Mouse (Mus musculus): ENCODE measurements around the gene Pwp2. TPM values are rescaled to one million over a fixed set of nuclear protein-coding genes. Genes with fewer than 3 reads are reported as not detected.

The Pwp2 gene
- polyA plus RNA-seq, 2 experiments from 2014 or later = 13.4 to 29.5 TPM

DNA sequence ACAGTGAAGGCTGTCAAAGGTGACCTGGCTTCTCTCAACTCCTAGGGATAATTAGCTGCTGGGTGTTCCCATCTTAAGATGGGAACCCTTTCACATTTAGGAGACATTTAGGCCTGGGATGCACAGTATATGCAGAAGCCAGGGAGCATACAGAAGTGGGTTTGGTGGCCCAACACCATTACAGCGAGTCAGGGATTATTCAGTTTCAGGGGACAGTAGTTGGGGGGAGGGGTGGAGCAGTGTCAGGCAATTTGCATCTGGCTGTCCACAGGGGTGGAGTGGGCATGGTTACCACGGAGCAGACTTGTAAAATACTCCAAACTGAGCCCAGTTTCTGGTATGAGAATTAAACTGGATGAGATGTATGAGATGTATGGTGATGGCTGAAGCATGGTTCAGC, 14.5 kb downstream of the Pwp2 start:
- no peak for ATAC-seq

DNA sequence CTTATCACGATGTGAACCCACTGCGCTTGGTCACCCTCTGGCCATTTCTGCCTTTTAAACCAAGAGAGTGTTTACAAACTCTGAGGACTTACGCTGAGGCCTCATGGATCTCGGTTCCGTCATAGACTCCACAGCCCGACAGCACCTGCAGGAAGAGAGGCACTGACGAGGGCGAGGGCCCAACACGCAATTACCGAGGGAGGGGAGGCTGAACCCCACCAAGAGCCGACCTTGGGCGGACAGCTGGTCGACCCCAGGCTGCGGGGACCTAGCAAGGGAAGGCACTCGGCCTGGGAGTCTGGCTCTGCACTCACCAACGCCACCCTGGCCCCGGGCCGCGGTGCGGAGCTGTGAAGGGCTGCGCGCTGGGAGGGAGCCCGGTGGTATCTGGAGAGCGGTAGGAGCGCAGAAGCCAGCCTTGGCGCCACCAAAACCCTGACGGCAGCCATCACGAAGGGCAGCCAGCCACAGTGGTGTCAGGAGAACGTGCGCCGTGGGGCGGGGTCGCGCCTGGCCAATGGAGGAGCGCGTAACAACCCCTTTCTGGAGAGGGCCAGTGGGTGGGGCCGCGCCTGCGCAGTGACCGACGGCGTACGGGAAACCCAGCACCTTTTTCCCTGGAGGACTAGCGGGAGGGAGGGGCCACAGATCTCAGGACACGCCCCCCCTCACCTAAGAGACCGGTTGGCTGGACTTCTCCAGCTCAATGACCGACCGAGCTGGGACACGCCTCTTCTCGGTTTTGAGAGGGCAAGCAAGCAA, 15.5 kb downstream of the Pwp2 start, which contains the start of gene D10Jhu81e:
TSS of gene D10Jhu81e (minus strand) at position 502 of the 762 bp plus-strand sequence.
- ATAC-seq = peak; percentile 98

DNA sequence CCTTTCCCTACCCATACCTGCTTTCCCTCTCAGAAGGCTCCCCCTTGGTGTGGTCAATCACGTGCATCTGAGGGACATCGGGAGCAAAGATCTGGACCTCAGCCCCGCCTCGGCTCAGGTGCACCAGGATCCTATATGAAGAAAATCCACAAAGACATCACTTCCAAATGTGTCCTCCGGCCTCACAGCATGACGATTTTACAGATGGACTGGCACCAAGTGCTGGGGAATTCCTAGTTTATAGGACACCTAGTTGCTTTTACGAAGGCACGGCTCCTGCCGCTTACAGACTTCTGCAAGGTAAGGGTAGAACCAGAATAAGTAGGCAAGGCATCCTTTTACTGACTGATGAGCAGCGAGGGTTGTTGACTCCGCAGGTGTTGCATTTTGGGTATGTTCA, 16.2 kb downstream of the Pwp2 start:
- no peak for ATAC-seq

DNA sequence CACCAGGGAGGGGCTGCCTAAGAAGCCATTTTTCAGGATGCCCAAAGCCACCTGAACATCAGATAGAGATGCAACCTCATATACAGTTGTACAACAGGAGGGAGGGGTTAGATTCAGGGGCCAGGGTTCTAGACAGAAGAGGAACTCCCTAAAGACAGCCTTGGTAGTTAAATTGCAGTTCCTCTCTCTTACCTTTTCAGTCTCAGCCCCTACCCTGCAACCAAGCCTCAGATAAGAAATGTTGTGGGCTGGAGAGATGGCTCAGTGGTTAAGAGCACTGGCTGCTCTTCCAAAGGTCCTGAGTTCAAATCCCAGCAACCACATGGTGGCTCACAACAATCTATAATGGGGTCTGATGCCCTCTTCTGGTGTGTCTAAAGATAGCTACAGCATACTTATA, 17.2 kb downstream of the Pwp2 start:
- ATAC-seq = no peak

DNA sequence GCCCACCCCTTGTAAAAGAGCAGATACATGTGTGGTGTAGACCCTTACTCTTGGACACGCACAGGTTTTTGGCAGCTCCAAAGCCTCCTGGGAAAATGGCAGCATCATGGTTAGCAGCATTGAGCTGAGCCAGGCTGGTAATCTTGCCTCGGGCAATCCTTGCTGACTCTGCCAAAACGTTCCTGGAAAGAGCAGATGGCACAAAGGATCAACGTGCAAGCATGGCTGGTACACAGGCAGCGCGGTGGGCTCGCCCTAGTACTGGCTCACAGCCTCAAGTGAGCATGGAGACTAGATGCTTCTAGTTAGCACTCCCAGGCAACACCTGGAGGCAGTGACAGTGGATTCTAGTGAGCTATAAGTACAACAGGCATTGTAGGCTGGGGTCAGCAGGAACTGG, 17.6 kb downstream of the Pwp2 start:
- no peak for ATAC-seq

DNA sequence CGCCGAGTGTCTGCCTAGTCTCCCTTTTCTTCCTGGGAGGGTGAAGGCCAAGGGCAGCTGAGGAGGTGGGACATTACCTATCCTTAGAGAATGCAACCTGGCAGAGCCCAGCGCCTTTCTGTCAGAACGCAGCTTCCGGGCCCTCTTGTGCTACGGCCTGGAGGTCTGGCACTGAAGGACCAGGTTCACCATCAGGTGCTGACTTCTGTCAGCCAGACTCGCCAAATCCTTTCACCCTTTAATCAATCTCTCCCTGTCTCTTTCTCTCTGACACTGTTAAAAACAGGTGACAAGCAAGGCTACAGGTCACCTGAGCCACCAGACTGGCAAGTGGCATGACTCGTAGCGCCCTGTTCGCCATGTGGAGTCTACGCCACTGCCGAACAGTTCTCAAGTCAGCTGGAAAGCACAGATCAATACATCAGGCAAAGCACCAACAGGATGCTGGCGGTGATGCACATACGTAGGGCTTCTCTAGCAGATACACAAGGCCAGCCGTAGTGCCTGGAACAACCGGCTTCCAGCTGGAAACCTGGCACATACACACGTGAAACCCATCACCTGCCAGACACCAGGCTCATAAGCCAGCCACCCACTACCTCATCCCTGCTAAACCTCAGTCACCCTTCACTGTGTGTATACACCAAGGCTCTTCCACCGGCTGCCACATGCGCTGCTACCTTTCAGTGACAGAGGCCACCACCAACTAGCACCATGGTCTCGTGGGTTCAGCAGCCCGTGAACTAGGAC, 19.5 kb downstream of the Pwp2 start:
- ATAC-seq = no peak

DNA sequence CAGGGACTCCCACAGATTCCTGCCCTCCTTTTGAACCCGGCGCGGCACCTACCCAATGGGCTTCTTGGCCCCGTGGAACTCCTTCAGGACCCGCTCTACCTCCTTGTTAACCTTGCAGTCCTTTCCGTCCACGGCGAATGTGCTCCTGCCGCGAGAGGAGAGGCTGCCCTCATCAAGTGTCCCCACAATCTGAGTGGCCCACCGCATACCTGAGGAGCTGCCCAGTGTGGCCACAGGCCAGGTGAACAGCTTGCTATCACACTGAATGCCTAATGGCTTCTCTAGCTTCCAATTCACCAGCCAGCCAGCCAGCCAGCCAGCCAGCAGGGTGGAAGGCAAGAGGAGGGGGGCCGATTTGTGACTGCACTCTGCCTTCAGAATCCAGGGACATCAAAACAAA, 20.2 kb downstream of the Pwp2 start:
- no peak for ATAC-seq

DNA sequence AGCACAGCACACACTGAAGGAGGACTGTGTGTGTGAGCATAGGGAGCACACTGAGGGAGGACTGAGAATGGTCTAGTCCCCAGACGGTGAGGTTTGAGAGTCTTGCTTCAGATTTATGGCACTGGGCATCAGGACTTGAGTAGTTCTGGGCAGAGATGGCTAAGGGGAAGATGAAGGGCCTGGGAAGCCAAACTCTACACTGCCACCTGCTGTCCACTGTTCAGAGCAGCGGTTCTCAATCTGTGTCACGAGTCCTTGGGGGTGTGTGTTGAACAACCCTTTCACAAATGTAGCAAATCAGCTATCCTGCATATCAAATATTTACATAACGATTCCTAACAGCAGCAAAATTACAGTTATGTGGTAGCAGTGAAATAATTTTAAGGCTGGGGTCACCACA, 21.0 kb downstream of the Pwp2 start:
- ATAC-seq = peak; percentile 27

DNA sequence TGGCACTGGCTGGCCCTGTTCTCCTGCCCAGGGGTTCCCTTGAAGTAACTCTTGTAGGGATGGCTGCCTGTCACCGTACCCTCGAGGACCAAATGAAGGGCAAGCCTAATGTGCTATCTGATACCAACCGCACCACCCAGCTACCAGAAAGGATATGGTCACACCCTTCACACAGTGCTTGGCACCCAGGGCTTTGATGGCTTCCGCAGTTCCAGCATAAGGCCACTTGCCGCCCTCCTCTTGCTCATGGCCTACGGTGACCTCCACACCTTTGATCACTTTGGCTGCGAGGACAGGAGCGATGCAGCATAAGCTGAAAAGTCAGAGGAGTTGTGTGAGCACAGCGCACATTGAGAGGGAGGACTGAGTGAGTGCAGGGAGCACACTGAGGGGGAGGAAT, 21.7 kb downstream of the Pwp2 start:
- ATAC-seq = no peak

DNA sequence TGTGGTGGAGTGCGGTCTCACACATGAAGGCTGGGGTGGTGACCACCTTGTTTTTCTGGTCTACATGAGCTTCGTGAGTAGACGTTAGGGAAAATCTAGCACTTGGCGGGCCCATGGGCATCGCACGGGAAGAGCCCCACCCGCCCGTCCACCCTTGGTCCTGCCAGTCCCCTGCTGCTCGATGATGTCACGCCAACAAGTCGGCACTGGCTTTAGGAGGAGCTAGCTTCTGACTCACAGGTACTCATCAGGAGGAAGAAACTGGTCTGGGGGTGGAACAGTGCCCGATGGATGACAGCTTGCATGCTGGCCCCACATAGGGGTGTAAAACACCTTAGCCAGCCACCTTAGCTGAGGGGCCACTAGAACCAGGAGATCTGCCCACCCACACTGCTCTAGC, 22.3 kb downstream of the Pwp2 start:
- no peak for ATAC-seq

DNA sequence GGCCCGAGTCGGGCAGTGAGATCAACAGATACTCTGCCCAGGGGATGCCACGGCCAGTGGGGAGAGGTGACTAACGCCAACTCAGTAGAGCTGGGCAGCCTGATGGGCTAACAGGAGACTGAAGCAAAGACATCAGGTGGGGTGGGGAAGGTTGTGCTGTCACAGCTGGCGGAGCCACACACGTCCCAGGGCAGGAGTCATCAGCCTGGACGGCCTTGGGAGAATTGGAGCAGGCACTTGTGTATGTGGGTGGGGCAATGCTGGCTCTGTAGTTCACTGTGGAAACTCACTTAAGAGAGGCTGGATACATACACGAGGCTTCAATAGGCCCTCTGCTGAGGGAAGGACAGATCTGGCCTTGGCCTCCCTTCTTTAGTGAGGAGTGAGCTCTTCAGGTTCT, 23.9 kb downstream of the Pwp2 start:
- ATAC-seq = peak; percentile 5

DNA sequence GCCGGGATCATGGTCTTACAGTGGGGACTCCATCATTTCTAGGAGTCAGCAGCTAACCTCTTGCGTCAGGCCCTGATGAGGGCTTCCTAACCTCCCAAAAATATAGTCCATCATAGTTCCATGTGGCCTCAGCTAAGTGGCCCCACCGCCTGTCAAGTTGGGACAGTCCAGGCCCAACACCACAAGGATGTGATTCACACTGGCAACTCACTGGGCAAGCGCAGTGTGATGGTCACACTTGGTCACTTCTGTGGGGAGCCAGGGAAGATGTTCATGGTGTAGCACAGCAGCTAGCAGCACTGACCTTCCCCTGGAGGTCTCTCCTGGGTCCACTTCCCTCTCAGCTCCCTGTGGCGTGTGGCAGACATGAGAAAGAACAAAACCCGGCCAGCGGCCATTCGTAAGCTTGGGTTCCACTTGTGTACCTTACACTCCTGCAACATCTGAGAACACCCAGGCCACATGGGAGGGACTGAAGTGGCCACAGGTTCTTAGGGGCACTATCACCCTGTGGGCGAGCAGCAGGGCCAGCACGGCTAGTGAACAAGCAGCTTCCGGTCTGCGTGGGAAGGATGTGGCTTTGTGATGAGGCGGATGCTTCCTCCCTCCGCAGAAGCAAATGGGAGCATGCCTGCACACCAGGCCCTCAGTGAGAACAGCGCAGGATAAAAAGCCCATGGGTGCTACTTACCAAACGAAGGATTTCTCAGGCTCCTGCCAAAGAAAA, 24.4 kb downstream of the Pwp2 start:
- ATAC-seq = peak; percentile 76

DNA sequence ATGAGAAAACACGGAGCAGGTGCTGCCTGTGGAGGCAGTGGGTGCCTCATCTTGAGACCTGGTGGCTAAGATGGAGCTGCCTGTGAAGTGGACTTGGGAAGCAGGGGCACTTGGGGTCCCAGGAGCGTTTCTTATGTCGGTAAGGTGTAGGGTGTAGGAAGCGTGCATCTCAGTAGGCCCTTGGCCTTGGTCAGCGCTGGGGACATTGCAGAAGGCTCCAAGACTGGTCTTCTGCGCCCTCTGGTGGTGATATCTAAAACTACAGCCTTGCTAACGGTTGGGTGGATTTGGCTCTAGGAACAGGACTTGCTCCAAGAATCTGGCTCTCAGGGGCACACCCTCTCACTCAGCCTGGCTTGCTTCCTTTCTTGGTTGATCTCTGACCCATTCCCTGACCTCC, 25.0 kb downstream of the Pwp2 start:
- peak; percentile 45 for ATAC-seq

DNA sequence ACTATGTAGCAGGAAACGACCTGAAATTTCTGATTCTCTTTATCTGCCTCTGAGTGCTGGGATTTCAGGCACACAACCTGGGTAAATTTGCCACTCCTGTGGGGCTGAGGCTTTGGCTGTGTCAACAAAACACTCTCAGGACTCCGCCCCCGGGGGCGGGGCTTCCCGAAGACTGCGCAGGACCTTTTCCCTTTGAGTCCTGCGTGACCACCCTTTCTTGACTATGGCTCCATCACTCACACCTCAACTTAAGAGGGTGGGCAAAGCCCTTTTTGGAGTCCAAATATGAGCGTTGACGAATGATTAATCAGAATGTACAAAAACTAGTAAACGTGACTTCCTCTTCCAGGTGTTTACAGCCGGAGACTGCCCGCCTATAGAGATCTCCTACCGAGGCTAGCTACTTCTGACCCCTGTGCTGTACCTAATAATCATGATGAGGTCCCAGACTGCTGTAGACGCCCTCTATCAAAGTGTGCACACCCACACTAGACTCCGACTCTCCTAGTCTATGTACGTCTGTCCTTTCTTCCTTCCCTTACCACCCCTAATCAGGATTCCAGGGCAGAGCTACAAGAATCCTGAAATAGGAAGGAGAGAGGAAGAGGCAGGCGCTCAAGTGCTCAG, 25.6 kb downstream of the Pwp2 start:
- ATAC-seq = peak; percentile 58

DNA sequence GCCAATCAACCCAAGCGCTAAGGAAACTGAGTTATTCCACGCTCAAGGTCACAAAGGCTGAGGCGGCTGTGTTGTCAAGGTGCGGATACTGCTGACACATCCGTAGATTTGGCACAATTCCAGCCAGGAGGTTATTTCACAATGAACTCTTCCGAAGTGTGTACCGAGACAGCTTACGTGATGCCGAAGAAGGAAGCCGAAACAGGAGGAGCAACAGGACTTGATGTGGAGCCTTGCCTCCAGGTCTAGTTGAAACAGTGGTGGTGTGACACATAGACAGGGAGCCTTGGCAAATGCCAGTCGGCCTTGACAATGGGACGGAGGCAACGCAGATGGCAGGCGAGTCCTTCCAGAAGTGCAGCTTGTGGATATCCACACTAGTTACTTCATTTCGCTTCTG, 26.9 kb downstream of the Pwp2 start:
- no peak for ATAC-seq

DNA sequence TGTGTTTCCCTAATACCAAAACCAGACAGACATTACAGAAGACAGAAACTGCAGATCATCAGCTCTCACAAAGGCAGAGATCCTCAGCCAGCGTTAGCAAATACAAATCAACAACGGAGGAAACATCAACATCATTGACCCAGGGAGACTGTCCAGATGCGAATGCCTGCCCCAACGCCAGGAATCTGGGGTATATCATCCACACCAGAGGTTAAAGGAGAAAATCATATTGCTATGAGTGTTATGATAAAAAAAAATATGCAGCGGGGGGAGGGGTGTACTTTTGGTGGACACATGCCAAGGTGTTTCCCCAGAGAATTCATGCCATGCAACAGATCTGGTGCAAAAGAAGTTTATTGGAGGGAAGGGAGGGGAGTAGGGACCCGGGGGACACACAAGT, 28.0 kb downstream of the Pwp2 start:
- ATAC-seq = no peak

DNA sequence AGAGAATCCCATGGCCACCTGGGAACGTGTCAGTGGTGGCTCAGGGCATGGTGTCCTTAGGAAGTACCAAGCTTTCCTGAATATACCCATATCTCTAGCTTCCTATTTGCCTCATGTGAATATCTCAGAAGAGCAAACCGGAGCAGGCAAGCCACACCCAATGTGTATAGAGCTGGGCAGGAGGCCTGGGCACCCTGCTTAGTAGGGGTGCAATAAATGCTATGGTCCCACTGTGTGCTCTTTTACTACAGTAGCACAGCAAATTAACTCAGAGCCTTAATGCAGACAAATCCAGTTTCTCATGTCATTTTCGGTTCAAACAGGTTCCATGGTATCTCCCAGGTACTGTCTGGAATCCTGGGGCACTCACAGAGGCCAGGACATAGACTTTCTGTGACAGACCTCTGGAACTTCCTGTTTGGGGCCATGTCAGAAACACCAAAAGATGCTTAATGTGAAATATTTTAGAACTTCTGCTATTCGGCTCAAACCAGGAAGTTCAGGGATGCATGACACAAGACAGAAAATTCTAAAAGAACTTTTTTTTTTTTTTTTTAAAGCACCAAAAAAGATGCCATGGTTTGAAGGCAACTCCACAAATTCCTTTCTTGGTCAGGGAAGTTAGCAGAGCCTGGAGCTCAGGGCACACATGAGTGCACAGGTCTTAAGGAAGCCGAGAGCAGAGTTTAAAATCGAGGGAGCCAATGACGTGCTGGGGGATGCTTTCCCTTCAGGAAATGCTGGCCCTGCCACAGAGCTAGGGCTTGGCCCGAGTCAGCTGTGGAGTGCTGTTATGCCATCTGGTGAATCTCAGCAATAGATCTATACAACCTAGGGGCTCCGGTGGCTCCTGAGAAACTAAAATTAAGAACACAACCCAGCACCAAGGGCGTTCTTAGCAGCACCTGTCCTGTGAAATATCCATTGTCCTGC, 35.8 kb downstream of the Pwp2 start:
- no peak for ATAC-seq

DNA sequence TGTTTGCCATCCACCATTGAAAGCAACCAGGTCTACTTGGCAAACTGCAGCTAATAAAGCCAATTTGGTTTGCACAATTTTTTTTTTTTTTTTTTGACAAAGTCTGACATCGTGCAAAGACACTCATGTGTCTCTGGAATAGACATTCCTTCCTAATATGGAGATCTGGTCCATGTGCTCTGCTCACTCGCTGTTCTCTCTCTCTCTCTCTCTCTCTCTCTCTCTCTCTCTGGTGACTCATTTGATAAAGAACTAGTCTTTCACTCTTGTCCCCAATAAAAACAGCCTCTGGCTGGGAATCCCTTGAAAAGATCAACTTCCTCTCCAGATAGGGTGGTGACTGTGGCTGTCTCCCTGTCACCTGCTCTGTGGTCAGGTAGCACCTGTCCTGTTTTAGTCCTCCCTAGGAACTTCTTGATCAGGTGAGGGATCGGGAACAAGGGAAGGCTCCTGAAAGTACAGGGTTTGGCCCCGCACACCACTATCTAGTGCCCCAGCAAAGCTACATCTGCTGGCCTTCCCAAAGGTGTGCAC, 37.0 kb downstream of the Pwp2 start:
- ATAC-seq = no peak

DNA sequence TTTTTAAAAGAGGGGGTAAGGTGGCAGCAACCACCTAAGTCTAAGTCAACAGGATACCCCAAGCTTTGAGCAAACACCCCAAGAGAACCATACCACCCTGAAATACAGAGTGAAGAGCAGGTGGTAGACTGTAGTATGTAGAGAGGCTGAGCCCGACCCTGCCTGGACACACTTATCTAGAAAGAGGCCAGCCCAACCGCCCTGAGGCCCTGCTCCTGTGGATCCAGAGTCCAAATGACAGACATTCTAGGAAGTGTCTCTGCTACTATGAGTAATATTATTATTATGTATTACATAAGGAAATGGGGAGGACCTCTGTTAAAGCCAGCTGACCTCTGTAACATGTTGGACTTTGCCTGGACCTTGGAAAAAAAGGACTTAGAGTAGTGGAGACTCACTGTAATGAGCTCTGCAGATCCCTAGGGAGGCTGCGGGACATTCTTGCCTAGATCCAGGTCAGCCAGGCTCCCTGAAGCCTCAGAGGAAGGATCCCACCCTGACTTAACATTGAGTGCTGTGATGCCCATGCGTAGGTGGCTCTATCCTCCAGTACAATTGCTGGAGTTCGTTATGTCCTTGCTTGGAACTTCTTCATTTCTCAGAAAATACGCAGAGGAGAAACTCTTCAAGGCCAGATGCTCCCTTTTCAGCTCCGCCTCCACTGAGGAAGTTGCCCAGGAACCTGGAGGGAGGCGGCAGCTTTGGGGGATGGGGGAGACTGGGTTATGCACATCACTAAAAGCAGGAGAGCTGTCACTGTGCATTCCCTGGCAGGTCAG, 41.0 kb downstream of the Pwp2 start:
- ATAC-seq = no peak

DNA sequence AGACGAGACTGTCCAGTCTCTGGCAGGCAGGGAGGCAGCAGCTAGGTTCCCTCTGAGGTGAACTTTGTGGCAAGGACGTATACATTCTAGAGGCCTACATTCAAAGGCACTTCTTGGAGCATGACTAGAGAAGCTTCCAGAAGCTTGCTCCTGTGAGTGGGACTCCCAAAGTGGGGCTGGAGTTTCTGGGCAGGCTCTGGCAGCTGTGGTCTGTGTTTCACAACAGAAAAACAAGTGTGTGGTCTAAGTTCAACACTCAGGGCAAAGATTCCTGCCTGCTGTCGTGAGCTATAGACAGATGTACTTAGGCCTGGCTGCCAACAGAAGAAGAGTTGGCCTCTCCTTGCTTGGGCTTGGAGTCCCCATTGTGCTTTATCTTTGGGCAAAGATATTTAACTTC, 44.1 kb downstream of the Pwp2 start:
- no peak for ATAC-seq

DNA sequence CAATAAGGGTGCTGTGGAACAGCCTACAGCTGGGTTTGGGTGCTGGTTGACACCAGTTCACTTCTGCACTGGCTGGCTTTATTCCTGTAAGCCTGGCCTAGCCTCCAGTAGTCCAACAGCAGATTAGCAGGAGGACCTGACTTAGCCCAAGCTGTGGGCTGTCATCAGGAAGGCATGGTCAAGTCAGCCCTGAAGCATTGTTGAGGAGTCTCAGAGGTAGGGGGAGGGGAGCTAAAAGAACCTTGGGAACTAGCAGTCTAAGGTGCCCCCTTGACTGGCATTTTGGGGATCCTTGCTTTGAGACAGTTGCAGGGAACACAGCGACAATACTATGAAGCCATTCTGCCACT, 44.7 kb downstream of the Pwp2 start:
- no peak for ATAC-seq

Data from CD4-positive, CD25-positive, alpha-beta regulatory T cell, adult 4 months (primary cell).